Mouse (Mus musculus) left cerebral cortex, postnatal 25 days (tissue): ENCODE measurements around the gene Pigk. TPM values are rescaled to one million over a fixed set of nuclear protein-coding genes. Genes with fewer than 3 reads are reported as not detected.

Experiments
- DNase-seq, 2 experiments: peaks; one replicate each; pipeline ENCODE4 v3.0.0; 2022; ENCODE audit warnings: low spot score in 2 of 2, mixed read lengths in 1 of 2
- intact Hi-C: fragments of 180-260 bp; cut with DNase I; formaldehyde crosslinking; loops from one replicate; pipeline ENCODE4 v1.15.1; 2025
- total RNA-seq, 2 experiments: library from RNA; stranded (reverse); gene quantifications; 2 replicates each; pipeline ENCODE4 v1.2.3; 2021

Pigk gene
- total RNA-seq, 2 experiments from 2014 or later, result 47.4 to 48.1 TPM

- intact Hi-C loops, result no loop called here
- no peak for DNase-seq
These were observed 107.3 kb downstream of the Pigk start for GRCm38 (mm10) chr3:152821202-152821601.

GRCm38 (mm10) chr3:152831377-152831776 is 117.5 kb downstream of the Pigk start:
- intact Hi-C loops, result no loop called here

GRCm38 (mm10) chr3:152831974-152832373 is 118.1 kb downstream of the Pigk start:
- no peak for DNase-seq
- intact Hi-C loops, result no loop called here

More at GRCm38 (mm10) chr3:152831377-152831776, 117.5 kb downstream of the Pigk start:
- DNase-seq, result no peak

- no peak for DNase-seq
- intact Hi-C loops, result no loop called here
These were observed 118.5 kb downstream of the Pigk start for GRCm38 (mm10) chr3:152832436-152832835.

- DNase-seq, result peak in 1 of 2 experiments; percentile 44
- intact Hi-C loops, result no loop called here
These were observed 123.5 kb downstream of the Pigk start for GRCm38 (mm10) chr3:152837407-152837806.

GRCm38 (mm10) chr3:152837938-152838337 is 124.0 kb downstream of the Pigk start:
- intact Hi-C loops, result no loop called here
- DNase-seq, result peak; percentile 41 to 73

- intact Hi-C loops, result no loop called here
- peak in 1 of 2 experiments; percentile 57 for DNase-seq
These were observed 127.4 kb downstream of the Pigk start for GRCm38 (mm10) chr3:152841264-152841663.

GRCm38 (mm10) chr3:152842648-152843047 is 128.7 kb downstream of the Pigk start:
- intact Hi-C loops, result no loop called here
- DNase-seq, result no peak

GRCm38 (mm10) chr3:152843925-152844324 is 130.0 kb downstream of the Pigk start:
- intact Hi-C loops, result no loop called here
- DNase-seq, result no peak

GRCm38 (mm10) chr3:152855006-152855614 is 141.2 kb downstream of the Pigk start:
- intact Hi-C loops, result no loop called here
- DNase-seq, result no peak

GRCm38 (mm10) chr3:152856095-152856494 is 142.2 kb downstream of the Pigk start:
- intact Hi-C loops, result no loop called here
- DNase-seq, result no peak

GRCm38 (mm10) chr3:152861450-152861849 is 147.6 kb downstream of the Pigk start:
- no peak for DNase-seq
- intact Hi-C loops, result no loop called here

GRCm38 (mm10) chr3:152861978-152862377 is 148.1 kb downstream of the Pigk start:
- no peak for DNase-seq
- intact Hi-C loops, result no loop called here

GRCm38 (mm10) chr3:152866035-152866965 is 152.4 kb downstream of the Pigk start:
- intact Hi-C loops, result no loop called here
- peak in 1 of 2 experiments; percentile 59 for DNase-seq

GRCm38 (mm10) chr3:152867654-152868525 is 154.0 kb downstream of the Pigk start:
- peak; percentile 36 to 84 for DNase-seq

GRCm38 (mm10) chr3:152872054-152872453 is 158.2 kb downstream of the Pigk start:
- DNase-seq, result no peak
- intact Hi-C loops, result no loop called here

More at GRCm38 (mm10) chr3:152867654-152868525, 154.0 kb downstream of the Pigk start:
- intact Hi-C loops, result no loop called here

GRCm38 (mm10) chr3:152872596-152872995 is 158.7 kb downstream of the Pigk start:
- intact Hi-C loops, result no loop called here

GRCm38 (mm10) chr3:152874431-152875355 is 160.8 kb downstream of the Pigk start:
- peak; percentile 43 to 65 for DNase-seq
- intact Hi-C loops, result no loop called here

More at GRCm38 (mm10) chr3:152872596-152872995, 158.7 kb downstream of the Pigk start:
- no peak for DNase-seq
